Mouse (Mus musculus) limb, embryonic 11.5 days (tissue): Measurements from ENCODE around the gene Acp7. TPM values are rescaled to one million over a fixed set of nuclear protein-coding genes. Genes with fewer than 3 reads are reported as not detected.

Source experiments
- ATAC-seq: fragments of 200-750 bp; cut with Nextera tagmentation; 2 replicates; pipeline ENCODE4 v1.8.0; 2017; ENCODE audit warnings: low read depth; ENCODE audit not compliant: insufficient number of reproducible peaks, low FRiP score, low TSS enrichment
- DNase-seq: peaks from one replicate; pipeline ENCODE4 v3.0.0-alpha.2; 2015; ENCODE audit warnings: low spot score
- H3K27ac ChIP-seq: fragments of 300-500 bp; sonication (generic); replicated peaks from 2 replicates; pipeline ENCODE4 v1.5.1; 2014; ENCODE audit warnings: low read depth, mild to moderate bottlenecking, low read length
- H3K27me3 ChIP-seq: fragments of 300-500 bp; sonication (generic); 2 replicates; pipeline ENCODE4 v1.6.1; 2014; ENCODE audit warnings: mild to moderate bottlenecking, low read length, mixed read lengths; ENCODE audit not compliant: control insufficient read depth, insufficient read depth
- H3K36me3 ChIP-seq: fragments of 300-500 bp; sonication (generic); 2 replicates; pipeline ENCODE4 v1.6.1; 2014; ENCODE audit warnings: mild to moderate bottlenecking, low read length, moderate library complexity, mixed read lengths; ENCODE audit not compliant: control insufficient read depth, insufficient read depth
- H3K4me1 ChIP-seq: fragments of 300-500 bp; sonication (generic); 2 replicates; pipeline ENCODE4 v1.6.1; 2014; ENCODE audit warnings: low read length, mixed read lengths; ENCODE audit not compliant: control insufficient read depth, insufficient read depth
- H3K4me2 ChIP-seq: fragments of 300-500 bp; sonication (generic); 2 replicates; pipeline ENCODE4 v1.6.1; 2014; ENCODE audit warnings: low read depth, mild to moderate bottlenecking, moderate library complexity; ENCODE audit not compliant: severe bottlenecking
- H3K4me3 ChIP-seq: fragments of 300-500 bp; sonication (generic); 2 replicates; pipeline ENCODE4 v1.5.1; 2014; ENCODE audit warnings: low read depth, low read length
- H3K9ac ChIP-seq: fragments of 300-500 bp; sonication (generic); 2 replicates; pipeline ENCODE4 v1.6.1; 2014; ENCODE audit warnings: mild to moderate bottlenecking, low read length
- H3K9me3 ChIP-seq: fragments of 300-500 bp; sonication (generic); 2 replicates; pipeline ENCODE4 v1.6.1; 2016; ENCODE audit warnings: low read length; ENCODE audit not compliant: control insufficient read depth
- WGBS: fragments of 180-500 bp; shearing (Covaris S2); extraction: QIAGEN DNeasy Blood & Tissue Kit; methylation state at CpG from one replicate; pipeline ENCODE4 v1.1.7; 2014; 5-methylcytosine and 5-hydroxymethylcytosine counted together
- polyA plus RNA-seq: library from polyadenylated mRNA; unstranded; fragments of >200 nt; fragmentation: Nextera tagmentation; extraction: Ambion mirVana; gene quantifications from 2 replicates; pipeline ENCODE4 v1.2.1, GENCODE M21; 2014

Gene Acp7
- polyA plus RNA-seq, 1 experiment from 2014 or later, result not detected

GRCm38 (mm10) chr7:28597642-28598446, 33.3 kb downstream of the Acp7 start, which contains the start of the genes Samd4b and Pak4:
Samd4b (minus strand) TSS chr7:28598144.
Pak4 (minus strand) TSS chr7:28598185.
- H3K27ac ChIP-seq, result peak within 1 kb of the TSS; percentile 73
- peak within 1 kb of the TSS; percentile 72 for H3K9ac ChIP-seq
- ATAC-seq (peak; percentile 89), DNase-seq (peak; percentile 100)
- no peaks in the 10 kb centered on the region for H3K27me3 ChIP-seq
- peak within 1 kb of the TSS; percentile 88 for H3K4me2 ChIP-seq
- no peaks in the 10 kb centered on the region for H3K36me3 ChIP-seq
- peak within 1 kb of the TSS; percentile 65 for H3K4me3 ChIP-seq
- H3K4me1 ChIP-seq, result peaks cover 28% of the 10 kb centered on the region
- under 1% methylated on average over 66 of the region's 66 CpGs for WGBS
- no peaks in the 10 kb centered on the region for H3K9me3 ChIP-seq

GRCm38 (mm10) chr7:28597277-28597570, 33.9 kb downstream of the Acp7 start:
- Histone ChIP-seq H3K27me3 (no peaks in the 10 kb centered on the region), H3K4me1 (peaks cover 31% of the 10 kb centered on the region), H3K9me3 (no peaks in the 10 kb centered on the region), H3K4me2 (peak overlapping the region; percentile 88), H3K4me3 (peak overlapping the region; percentile 65), H3K27ac (peak overlapping the region; percentile 73; the same call in 1 of the 2 replicates), H3K9ac (peak overlapping the region; percentile 72), H3K36me3 (no peaks in the 10 kb centered on the region)
- 12% methylated on average over 9 of the region's 9 CpGs for WGBS
- no peak for DNase-seq
- no peak for ATAC-seq

- H3K4me1 ChIP-seq, result peaks cover 31% of the 10 kb centered on the region
- peak overlapping the region; percentile 72 for H3K9ac ChIP-seq
- 35% methylated on average over 20 of the region's 20 CpGs for WGBS
- H3K4me3 ChIP-seq, result peak overlapping the region; percentile 65
- DNase-seq (peak; percentile 29), ATAC-seq (no peak)
- H3K9me3 ChIP-seq, result no peaks in the 10 kb centered on the region
- H3K27me3 ChIP-seq, result no peaks in the 10 kb centered on the region
- H3K4me2 ChIP-seq, result peak overlapping the region; percentile 88
- H3K27ac ChIP-seq, result peak overlapping the region; percentile 73; the same call in 1 of the 2 replicates
- no peaks in the 10 kb centered on the region for H3K36me3 ChIP-seq
Measured at GRCm38 (mm10) chr7:28596436-28597276, 34.5 kb downstream of the Acp7 start.

- no peak overlapping the region for H3K4me3 ChIP-seq
- H3K4me2 ChIP-seq, result peak overlapping the region; percentile 88
- ATAC-seq (no peak), DNase-seq (no peak)
- H3K36me3 ChIP-seq, result no peaks in the 10 kb centered on the region
- H3K27me3 ChIP-seq, result no peaks in the 10 kb centered on the region
- no peak overlapping the region for H3K9ac ChIP-seq
- 78% methylated on average over 8 of the region's 8 CpGs for WGBS
- no peak overlapping the region for H3K27ac ChIP-seq
- H3K9me3 ChIP-seq, result no peaks in the 10 kb centered on the region
- H3K4me1 ChIP-seq, result peaks cover 31% of the 10 kb centered on the region
Measured at GRCm38 (mm10) chr7:28595751-28596435, 35.2 kb downstream of the Acp7 start.

- no peak for ATAC-seq
- Histone ChIP-seq H3K36me3 (no peaks in the 10 kb centered on the region), H3K9ac (no peak overlapping the region; the same call in 1 of the 2 replicates), H3K9me3 (no peaks in the 10 kb centered on the region), H3K27ac (0 out of 2 replicates have a peak overlapping the region, but pooled peaks have one; percentile 42), H3K4me1 (peaks cover 34% of the 10 kb centered on the region), H3K27me3 (no peaks in the 10 kb centered on the region), H3K4me2 (no peak overlapping the region), H3K4me3 (no peak overlapping the region)
- 57% methylated on average over 14 of the region's 14 CpGs for WGBS
- DNase-seq, result peak; percentile 32
Measured at GRCm38 (mm10) chr7:28593206-28594111, 37.7 kb downstream of the Acp7 start.

DNA sequence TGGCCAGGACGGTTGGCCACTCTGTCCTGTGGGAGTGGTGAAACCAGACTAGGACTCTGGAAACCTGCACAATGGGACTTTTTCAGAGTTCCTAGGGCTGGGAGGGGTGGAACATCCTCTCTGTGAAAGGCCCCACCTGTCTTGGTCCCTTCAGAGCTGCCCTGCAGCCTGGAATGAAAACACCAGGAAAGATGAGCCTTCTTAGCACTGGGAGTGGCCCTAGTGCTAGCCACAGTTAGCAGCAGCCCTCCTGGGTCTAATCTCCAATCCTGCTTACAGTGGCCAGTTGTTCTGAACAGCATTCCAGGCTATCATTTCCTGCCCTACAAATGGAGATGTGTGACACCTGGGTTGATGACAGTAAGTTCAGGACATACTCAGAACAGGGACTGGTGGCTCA, 39.3 kb downstream of the Acp7 start:
- ATAC-seq, result no peak
- H3K27ac ChIP-seq, result no peak overlapping the region

DNA sequence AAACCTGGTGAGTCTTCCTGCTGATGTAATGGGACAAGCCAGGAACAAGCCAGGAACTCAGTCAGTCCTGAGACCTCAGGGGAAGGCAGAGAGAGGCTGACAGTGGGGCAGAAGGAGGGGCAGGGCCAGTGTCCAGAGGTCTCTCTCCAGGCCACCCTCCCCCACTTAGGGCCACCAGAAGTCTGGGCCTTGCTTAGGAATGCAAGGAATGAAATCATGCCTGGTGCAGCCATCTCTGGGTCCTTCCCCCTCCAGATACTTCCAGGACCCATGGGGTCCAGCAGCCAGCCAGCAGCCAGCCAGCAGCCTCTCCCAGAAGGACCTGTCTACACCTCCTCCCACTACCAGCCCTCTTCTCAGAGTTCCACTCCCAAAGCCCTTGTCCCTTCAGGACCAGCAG, 43.5 kb downstream of the Acp7 start:
- DNase-seq (no peak), ATAC-seq (peak; percentile 44; the same call in 1 of the 2 replicates)
- no peaks in the 10 kb centered on the region for H3K9me3 ChIP-seq
- no peak overlapping the region; the same call in 1 of the 2 replicates for H3K27ac ChIP-seq
- no peak overlapping the region for H3K9ac ChIP-seq
- no peaks in the 10 kb centered on the region for H3K36me3 ChIP-seq
- no peak overlapping the region for H3K4me2 ChIP-seq
- H3K27me3 ChIP-seq, result no peaks in the 10 kb centered on the region
- peaks cover 21% of the 10 kb centered on the region for H3K4me1 ChIP-seq
- no peak overlapping the region for H3K4me3 ChIP-seq

More for the DNA sequence above, 39.3 kb downstream of the Acp7 start:
- H3K4me2 ChIP-seq, result no peak overlapping the region
- H3K4me1 ChIP-seq, result peaks cover 44% of the 10 kb centered on the region
- no peaks in the 10 kb centered on the region for H3K9me3 ChIP-seq
- no peak for DNase-seq
- no peaks in the 10 kb centered on the region for H3K36me3 ChIP-seq
- H3K27me3 ChIP-seq, result no peaks in the 10 kb centered on the region
- WGBS, result 71% methylated on average over 1 of the region's 1 CpGs
- no peak overlapping the region for H3K9ac ChIP-seq
- H3K4me3 ChIP-seq, result no peak overlapping the region
